Mouse (Mus musculus) hindbrain, embryonic 15.5 days (tissue): ENCODE results near the gene Rtca. TPM values are rescaled to one million over a fixed set of nuclear protein-coding genes. Genes with fewer than 3 reads are reported as not detected.
A peak's percentile ranks its signal among the peaks of the same experiment; 100 is the strongest.

ENCODE experiments used
- ATAC-seq: fragments of 200-750 bp; cut with Nextera tagmentation; 2 replicates; pipeline ENCODE4 v1.8.0; 2017; ENCODE audit warnings: low read depth, moderate number of reproducible peaks, moderate TSS enrichment; ENCODE audit not compliant: low FRiP score
- H3K27ac ChIP-seq: fragments of 300-500 bp; sonication (generic); replicated peaks from 2 replicates; pipeline ENCODE4 v1.5.1; 2015; ENCODE audit warnings: mild to moderate bottlenecking, inconsistent platforms
- H3K27me3 ChIP-seq: fragments of 300-500 bp; sonication (generic); 2 replicates; pipeline ENCODE4 v1.6.1; 2015; ENCODE audit warnings: control low read depth, inconsistent platforms
- H3K36me3 ChIP-seq: fragments of 300-500 bp; sonication (generic); 2 replicates; pipeline ENCODE4 v1.6.1; 2015; ENCODE audit warnings: control low read depth, inconsistent platforms
- H3K4me1 ChIP-seq: fragments of 300-500 bp; sonication (generic); replicated peaks from 2 replicates; pipeline ENCODE4 v1.6.1; 2015; ENCODE audit warnings: control low read depth, inconsistent platforms
- H3K4me2 ChIP-seq: fragments of 300-500 bp; sonication (generic); 2 replicates; pipeline ENCODE4 v1.6.1; 2015; ENCODE audit warnings: moderate library complexity, mild to moderate bottlenecking, inconsistent platforms
- H3K4me3 ChIP-seq: fragments of 300-500 bp; sonication (generic); 2 replicates; pipeline ENCODE4 v1.5.1; 2015; ENCODE audit warnings: mild to moderate bottlenecking, inconsistent platforms
- H3K9ac ChIP-seq: fragments of 300-500 bp; sonication (generic); 2 replicates; pipeline ENCODE4 v1.6.1; 2015; ENCODE audit warnings: inconsistent platforms
- H3K9me3 ChIP-seq: fragments of 300-500 bp; sonication (generic); 2 replicates; pipeline ENCODE4 v1.6.1; 2016; ENCODE audit warnings: control low read depth, inconsistent platforms
- WGBS: fragments of 180-500 bp; shearing (Covaris S2); methylation state at CpG from one replicate; pipeline ENCODE4 v1.1.7; 2015; 5-methylcytosine and 5-hydroxymethylcytosine counted together
- polyA plus RNA-seq: library from polyadenylated mRNA; unstranded; fragments of >200 nt; fragmentation: Nextera tagmentation; extraction: Ambion mirVana; gene quantifications from 2 replicates; pipeline ENCODE4 v1.2.1, GENCODE M21; 2015

The Rtca gene
- polyA plus RNA-seq, 1 experiment from 2014 or later: 109 TPM

GRCm38 (mm10) chr3:116512151-116512903 is 4.3 kb upstream of the Rtca start:
- H3K27ac ChIP-seq: peak overlapping the region; percentile 74; the same call in 1 of the 2 replicates
- H3K9ac ChIP-seq: no peak overlapping the region

GRCm38 (mm10) chr3:116495671-116496070 is 12.3 kb downstream of the Rtca start:
- no peak for ATAC-seq
- Histone ChIP-seq H3K36me3 (peaks cover 87% of the 10 kb centered on the region), H3K27ac (no peak overlapping the region), H3K9ac (no peak overlapping the region), H3K4me1 (no peaks in the 10 kb centered on the region), H3K9me3 (no peaks in the 10 kb centered on the region), H3K27me3 (no peaks in the 10 kb centered on the region), H3K4me3 (no peak overlapping the region), H3K4me2 (no peak overlapping the region)
- WGBS: 90% methylated on average over 1 of the region's 1 CpGs

More at GRCm38 (mm10) chr3:116512151-116512903, 4.3 kb upstream of the Rtca start:
- peak overlapping the region; percentile 76 for H3K4me3 ChIP-seq
- whole genome bisulfite sequencing: 46% methylated on average over 12 of the region's 12 CpGs
- H3K4me1 ChIP-seq: peaks cover 14% of the 10 kb centered on the region
- H3K4me2 ChIP-seq: peak overlapping the region; percentile 81
- no peaks in the 10 kb centered on the region for H3K36me3 ChIP-seq
- H3K9me3 ChIP-seq: no peaks in the 10 kb centered on the region
- ATAC-seq: peak; percentile 49
- no peaks in the 10 kb centered on the region for H3K27me3 ChIP-seq

- H3K9me3 ChIP-seq: no peaks in the 10 kb centered on the region
- no peaks in the 10 kb centered on the region for H3K4me1 ChIP-seq
- no peaks in the 10 kb centered on the region for H3K27me3 ChIP-seq
- no peak overlapping the region for H3K9ac ChIP-seq
- peaks cover 88% of the 10 kb centered on the region for H3K36me3 ChIP-seq
- H3K27ac ChIP-seq: no peak overlapping the region
- WGBS: 60% methylated on average over 5 of the region's 5 CpGs
- ATAC-seq: no peak
- H3K4me2 ChIP-seq: no peak overlapping the region
- no peak overlapping the region for H3K4me3 ChIP-seq
Measured at GRCm38 (mm10) chr3:116493658-116494057, 14.3 kb downstream of the Rtca start.

- Histone ChIP-seq H3K27ac (no peak overlapping the region), H3K4me2 (no peak overlapping the region), H3K27me3 (no peaks in the 10 kb centered on the region), H3K36me3 (peaks cover 86% of the 10 kb centered on the region), H3K4me3 (no peak overlapping the region), H3K9ac (no peak overlapping the region), H3K4me1 (no peaks in the 10 kb centered on the region), H3K9me3 (no peaks in the 10 kb centered on the region)
- WGBS: 98% methylated on average over 1 of the region's 1 CpGs
- ATAC-seq: no peak
Measured at GRCm38 (mm10) chr3:116491923-116492454, 16.0 kb downstream of the Rtca start.

- Histone ChIP-seq H3K9ac (no peak overlapping the region), H3K9me3 (no peaks in the 10 kb centered on the region), H3K36me3 (peaks cover 81% of the 10 kb centered on the region), H3K27me3 (no peaks in the 10 kb centered on the region), H3K4me2 (no peak overlapping the region), H3K4me3 (no peak overlapping the region), H3K4me1 (no peaks in the 10 kb centered on the region), H3K27ac (no peak overlapping the region)
- ATAC-seq: no peak
- WGBS: 93% methylated on average over 5 of the region's 5 CpGs
Measured at GRCm38 (mm10) chr3:116490920-116491319, 17.1 kb downstream of the Rtca start.

GRCm38 (mm10) chr3:116483271-116483670 is 24.7 kb downstream of the Rtca start:
- no peaks in the 10 kb centered on the region for H3K27me3 ChIP-seq
- peaks cover 15% of the 10 kb centered on the region for H3K36me3 ChIP-seq
- no peak overlapping the region for H3K27ac ChIP-seq
- no peak overlapping the region for H3K4me3 ChIP-seq
- no peaks in the 10 kb centered on the region for H3K9me3 ChIP-seq
- no peaks in the 10 kb centered on the region for H3K4me1 ChIP-seq
- 89% methylated on average over 4 of the region's 4 CpGs for WGBS
- no peak overlapping the region for H3K4me2 ChIP-seq
- no peak for ATAC-seq
- no peak overlapping the region for H3K9ac ChIP-seq

- Histone ChIP-seq H3K4me3 (no peak overlapping the region), H3K4me2 (no peak overlapping the region), H3K9me3 (no peaks in the 10 kb centered on the region), H3K27me3 (no peaks in the 10 kb centered on the region), H3K36me3 (peaks cover 10% of the 10 kb centered on the region), H3K4me1 (no peaks in the 10 kb centered on the region), H3K9ac (no peak overlapping the region), H3K27ac (no peak overlapping the region)
- WGBS: 85% methylated on average over 3 of the region's 3 CpGs
- no peak for ATAC-seq
Measured at GRCm38 (mm10) chr3:116482724-116483123, 25.3 kb downstream of the Rtca start.

- Histone ChIP-seq H3K9me3 (no peaks in the 10 kb centered on the region), H3K9ac (no peak overlapping the region), H3K27ac (no peak overlapping the region), H3K4me1 (no peaks in the 10 kb centered on the region), H3K36me3 (no peaks in the 10 kb centered on the region), H3K27me3 (no peaks in the 10 kb centered on the region), H3K4me2 (no peak overlapping the region), H3K4me3 (no peak overlapping the region)
- WGBS: 62% methylated on average over 5 of the region's 5 CpGs
- no peak for ATAC-seq
Measured at GRCm38 (mm10) chr3:116480937-116481336, 27.1 kb downstream of the Rtca start.

- Histone ChIP-seq H3K9me3 (no peaks in the 10 kb centered on the region), H3K27me3 (no peaks in the 10 kb centered on the region), H3K9ac (no peak overlapping the region), H3K4me3 (no peak overlapping the region), H3K4me1 (no peaks in the 10 kb centered on the region), H3K4me2 (no peak overlapping the region), H3K36me3 (no peaks in the 10 kb centered on the region), H3K27ac (no peak overlapping the region)
- 15% methylated on average over 2 of the region's 2 CpGs for WGBS
- no peak for ATAC-seq
Measured at GRCm38 (mm10) chr3:116480119-116480518, 27.9 kb downstream of the Rtca start.

- Histone ChIP-seq H3K4me3 (no peak overlapping the region), H3K4me2 (no peak overlapping the region), H3K27ac (no peak overlapping the region), H3K4me1 (no peaks in the 10 kb centered on the region), H3K36me3 (no peaks in the 10 kb centered on the region), H3K9ac (no peak overlapping the region), H3K9me3 (no peaks in the 10 kb centered on the region), H3K27me3 (no peaks in the 10 kb centered on the region)
- no peak for ATAC-seq
- 87% methylated on average over 7 of the region's 7 CpGs for WGBS
Measured at GRCm38 (mm10) chr3:116477351-116477750, 30.7 kb downstream of the Rtca start.

- 71% methylated on average over 5 of the region's 5 CpGs for WGBS
- Histone ChIP-seq H3K9ac (no peak overlapping the region), H3K36me3 (no peaks in the 10 kb centered on the region), H3K4me1 (no peaks in the 10 kb centered on the region), H3K4me2 (no peak overlapping the region), H3K27me3 (no peaks in the 10 kb centered on the region), H3K27ac (no peak overlapping the region), H3K4me3 (no peak overlapping the region), H3K9me3 (no peaks in the 10 kb centered on the region)
- ATAC-seq: no peak
Measured at GRCm38 (mm10) chr3:116476686-116477298, 31.2 kb downstream of the Rtca start.

GRCm38 (mm10) chr3:116474602-116475001 is 33.4 kb downstream of the Rtca start:
- Histone ChIP-seq H3K4me3 (no peak overlapping the region), H3K4me1 (no peaks in the 10 kb centered on the region), H3K36me3 (no peaks in the 10 kb centered on the region), H3K9me3 (no peaks in the 10 kb centered on the region), H3K27ac (no peak overlapping the region), H3K9ac (no peak overlapping the region), H3K4me2 (no peak overlapping the region), H3K27me3 (no peaks in the 10 kb centered on the region)
- ATAC-seq: no peak
- 78% methylated on average over 11 of the region's 11 CpGs for WGBS
